Mouse (Mus musculus) induced T-regulatory cell, adult 2 months (primary cell): ENCODE results near the gene Mrpl33.

Source experiments
- DNase-seq: peaks from one replicate; pipeline ENCODE4 v3.0.0-alpha.2; 2012; ENCODE audit warnings: low read depth

Mrpl33 gene

DNA sequence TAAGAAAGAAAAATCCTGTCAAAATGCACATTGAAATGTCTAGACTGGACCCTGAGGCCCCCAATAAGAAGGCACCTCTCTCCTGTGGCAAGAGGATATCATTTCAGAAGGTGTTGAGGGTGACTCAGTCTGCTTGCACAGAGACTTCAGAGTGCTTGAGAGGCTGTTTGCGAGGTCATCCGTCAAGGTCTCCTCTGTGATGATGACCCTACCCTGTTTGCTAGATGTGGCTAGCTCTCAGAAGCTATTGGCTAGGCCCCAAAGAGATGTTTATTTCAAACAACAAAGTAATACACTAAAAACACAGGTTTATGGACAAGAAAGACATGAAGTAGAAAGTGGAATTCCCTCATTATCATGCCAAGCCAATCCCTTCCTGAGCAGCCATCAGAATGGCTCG lies 45.6 kb downstream of the Mrpl33 start:
- DNase-seq, result no peak

DNA sequence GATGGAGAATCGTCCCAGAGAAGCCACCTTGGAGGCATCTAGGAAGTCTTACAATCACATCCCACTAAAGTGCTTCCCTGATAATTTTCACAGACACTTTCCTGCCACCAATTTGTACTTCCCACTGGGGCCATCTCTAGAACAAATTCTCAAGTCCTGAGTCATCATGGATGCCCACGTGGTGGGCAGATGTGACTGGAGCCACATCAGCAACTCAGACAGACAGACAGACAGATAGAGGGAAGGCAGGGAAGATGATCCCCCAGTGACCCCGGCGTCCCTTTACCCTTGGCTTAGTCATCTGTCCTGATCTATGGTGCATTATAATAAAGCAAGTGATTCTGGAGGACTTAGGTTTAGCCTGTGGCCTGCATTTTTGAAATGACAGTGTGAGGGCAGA lies 47.5 kb downstream of the Mrpl33 start:
- DNase-seq, result no peak

DNA sequence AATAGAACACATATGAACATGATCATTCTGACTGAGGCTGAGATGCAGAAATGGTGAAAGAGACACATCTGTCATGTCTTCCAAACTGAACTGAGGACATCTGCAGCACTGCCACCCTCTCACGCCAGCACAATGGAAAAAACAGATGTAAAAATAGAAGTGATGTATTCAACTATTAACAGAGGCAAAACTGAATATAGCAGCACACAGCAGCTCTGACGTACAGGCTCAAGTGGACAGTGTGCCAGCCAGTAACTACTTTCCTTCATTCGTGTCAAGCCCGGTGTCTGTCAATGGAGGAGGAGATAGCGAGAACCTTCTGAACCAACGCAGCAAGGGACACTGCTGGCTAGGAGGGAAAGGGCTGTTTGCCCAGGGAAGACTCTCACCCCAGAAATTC lies 48.1 kb downstream of the Mrpl33 start:
- DNase-seq, result no peak

DNA sequence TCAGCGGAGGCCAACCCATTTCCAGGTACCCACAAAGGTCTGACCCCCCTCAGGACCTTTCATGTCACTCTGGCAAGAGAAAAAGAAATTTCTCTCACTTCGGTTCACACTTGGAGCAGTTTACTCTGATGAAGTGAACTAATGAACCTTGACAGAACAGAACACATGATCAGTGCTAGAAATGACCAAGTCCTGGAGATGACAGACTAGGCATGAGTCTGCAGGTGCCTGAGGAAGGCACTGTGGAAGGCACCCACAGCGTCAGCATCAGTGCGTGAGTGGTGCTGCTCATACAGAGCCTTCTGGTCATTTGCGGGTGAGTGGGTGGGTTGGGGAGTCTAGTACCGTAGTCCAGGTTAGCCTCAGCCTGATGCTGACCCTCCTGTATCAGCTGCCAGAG lies 49.1 kb downstream of the Mrpl33 start:
- no peak for DNase-seq

DNA sequence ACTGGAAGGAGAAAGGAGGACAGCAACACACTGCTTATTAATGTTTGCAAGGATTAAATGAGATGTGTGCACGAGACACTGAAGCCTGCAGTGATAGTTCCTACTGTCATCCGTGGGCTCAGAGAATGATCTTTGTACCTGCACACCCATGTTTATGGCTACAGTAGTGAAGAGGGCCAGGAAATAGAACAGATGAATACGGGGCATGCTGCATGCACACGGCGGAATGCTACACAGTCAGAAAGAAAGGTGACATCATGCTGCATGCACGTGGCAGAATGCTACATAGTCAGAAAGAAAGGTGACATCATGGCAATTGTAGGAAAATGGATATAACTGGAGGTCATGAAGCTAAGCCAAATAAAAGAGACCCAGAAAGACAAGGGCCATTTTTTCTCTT lies 49.8 kb downstream of the Mrpl33 start:
- no peak for DNase-seq

DNA sequence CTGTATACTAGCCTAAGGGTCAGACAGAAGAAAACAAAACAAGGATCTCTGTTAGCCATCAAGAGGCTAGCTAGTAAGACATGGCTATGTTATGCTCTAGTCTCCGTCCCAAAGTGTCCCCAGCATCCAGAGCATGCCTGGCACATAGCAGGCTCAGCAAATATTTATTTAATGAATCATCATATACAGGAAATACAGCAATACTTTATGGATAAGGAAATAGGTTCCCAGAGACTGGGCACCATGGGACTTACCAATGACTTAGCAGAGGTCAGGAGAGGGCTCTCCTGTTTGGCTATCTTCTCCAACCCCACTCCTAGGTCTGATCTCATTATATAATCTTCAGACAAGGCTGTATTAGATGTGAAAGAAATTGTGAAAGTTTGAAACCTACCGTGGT lies 50.6 kb downstream of the Mrpl33 start:
- DNase-seq, result no peak

DNA sequence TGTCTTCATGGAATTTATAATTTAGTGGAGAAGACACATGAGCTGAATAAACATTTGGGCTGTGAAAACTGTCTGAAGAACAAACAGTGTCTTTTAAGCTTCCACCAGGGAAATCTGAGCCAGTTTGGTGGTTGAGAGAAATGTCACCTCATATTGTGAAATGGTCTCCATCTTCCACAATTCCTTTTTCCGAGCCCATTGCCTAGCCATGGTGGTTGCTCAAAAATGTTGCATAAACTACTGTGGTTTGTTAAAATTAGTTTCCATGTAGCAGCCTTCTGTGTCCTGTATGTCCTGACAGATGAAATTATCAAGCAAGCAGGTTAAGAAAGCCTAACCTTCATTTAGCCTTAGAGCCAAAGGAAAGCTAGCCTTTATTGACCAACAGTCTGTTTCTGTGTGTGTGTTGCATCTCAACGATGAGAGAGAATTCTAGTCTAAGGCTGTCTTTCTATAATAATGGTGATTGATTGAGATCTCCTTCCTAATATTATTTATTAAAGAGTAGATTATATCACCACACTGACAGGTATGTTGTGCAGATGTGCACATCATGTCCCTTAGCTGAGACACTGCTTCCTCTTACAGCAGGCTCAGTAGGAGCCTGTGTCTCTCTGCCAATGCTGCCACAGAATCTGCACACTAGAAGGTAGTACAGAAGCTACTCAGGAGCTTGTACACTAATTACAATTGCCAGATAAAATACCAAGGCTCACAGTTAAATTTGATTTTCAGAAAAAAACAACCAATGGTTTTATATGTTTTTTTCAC lies 54.0 kb downstream of the Mrpl33 start:
- no peak for DNase-seq

DNA sequence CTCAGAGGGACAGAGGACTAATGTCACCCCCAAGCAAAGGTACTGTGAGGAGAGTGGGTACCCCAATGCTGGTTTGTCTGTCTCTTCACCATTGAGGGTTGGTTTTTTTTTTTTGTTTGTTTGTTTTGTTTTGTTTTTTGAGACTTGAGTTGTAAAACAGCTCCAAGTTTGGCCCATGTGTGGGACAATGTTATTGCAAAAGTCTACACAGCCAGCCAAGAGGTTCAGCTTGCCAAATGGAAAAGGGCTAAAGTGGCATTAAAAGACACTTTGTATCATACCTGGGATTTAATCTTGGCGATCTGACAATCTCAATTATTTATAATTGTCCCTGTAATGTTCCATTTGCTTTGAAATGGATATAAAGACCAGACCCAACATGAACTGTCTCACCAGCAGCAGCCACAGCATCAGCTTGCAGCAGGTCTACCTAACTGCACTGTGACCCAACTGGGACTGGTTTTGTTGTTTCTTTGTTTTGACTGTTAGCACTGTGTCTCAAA lies 59.0 kb downstream of the Mrpl33 start:
- no peak for DNase-seq

DNA sequence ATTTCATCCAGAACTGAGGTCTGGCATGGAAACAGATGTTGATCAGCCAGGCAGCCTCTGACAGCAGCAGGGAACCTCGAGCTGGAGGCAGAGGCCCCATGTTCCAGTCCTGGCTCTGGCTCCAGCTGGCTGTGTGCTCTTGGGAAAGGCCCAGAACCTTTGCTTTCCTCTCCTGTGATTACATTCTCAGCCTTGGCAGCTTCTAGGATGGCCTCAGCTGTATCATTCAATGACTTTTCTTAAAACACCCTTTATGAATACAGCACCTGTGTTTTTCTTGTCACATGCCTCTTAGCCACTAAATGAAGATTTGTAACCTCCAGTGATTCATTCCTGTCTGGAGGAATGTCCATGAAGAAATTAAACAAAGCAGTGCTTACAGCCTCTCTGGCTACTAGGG lies 69.4 kb downstream of the Mrpl33 start:
- DNase-seq, result no peak

DNA sequence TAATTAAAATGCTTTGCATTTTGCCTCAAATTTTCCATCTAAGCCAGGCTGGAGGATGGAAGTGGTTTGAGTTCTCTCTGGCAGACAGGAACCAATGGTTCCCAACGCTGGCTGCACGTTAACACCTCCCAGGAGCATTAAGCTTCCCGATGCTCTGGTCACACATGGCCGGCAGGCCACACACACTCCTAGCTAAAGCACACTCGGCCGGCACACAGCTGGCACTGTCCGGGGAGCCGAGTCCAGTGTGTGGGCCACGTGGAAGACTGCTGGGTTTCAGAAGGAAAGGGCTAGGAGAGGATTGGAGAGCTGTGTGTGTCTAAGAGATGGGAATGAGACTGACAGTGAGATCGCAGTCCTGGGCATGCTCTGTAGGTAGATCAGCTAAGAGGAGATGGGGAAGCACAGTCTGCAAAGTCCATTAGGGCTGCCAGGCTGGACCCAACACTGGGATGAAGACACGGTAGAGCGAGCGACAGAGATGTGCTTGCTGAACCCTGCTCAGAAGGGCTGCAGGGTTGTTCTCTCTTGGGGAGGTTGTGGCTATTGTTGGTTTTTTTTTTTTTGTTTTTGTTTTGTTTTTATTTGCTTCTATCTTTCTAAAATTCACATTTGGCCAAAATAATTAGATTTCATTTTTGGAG lies 71.7 kb downstream of the Mrpl33 start:
- DNase-seq, result no peak

DNA sequence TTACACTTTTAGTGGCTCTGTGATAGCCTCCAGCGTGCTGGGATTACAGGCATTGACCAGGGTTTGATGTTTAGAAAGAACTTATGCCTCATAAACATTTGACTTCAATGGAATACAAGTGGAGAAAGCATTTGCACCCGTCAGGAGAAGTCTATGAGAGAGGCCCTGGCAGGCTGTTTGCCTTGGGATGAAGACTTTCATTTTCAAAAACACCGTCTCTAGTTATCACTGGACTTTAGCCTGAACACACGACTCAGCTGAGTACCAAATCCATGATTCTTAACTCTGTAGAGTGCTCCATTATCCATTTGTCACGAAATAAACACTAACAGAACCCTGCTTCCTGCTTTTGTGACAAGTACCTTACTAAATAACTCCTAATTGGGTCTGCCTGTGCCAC lies 73.2 kb downstream of the Mrpl33 start:
- DNase-seq, result no peak

DNA sequence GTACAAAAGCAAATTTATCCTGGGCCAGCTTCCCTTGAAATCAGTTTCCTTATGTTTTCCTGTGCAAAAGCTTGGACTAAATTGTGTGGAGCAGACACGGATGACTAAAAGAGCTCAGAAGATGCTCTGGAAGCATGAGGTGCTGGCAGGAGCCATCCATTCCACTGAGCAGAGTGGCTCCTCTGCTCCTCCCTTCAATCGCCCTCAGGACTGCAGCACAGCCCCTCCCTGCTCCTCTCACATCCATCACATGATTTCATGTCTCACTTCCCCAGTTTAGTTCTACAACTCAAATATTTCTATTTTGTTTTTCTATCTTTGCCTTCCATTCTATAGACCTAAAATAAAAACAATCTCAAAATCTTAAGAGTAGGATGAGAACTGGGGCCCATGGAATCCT lies 74.4 kb downstream of the Mrpl33 start:
- DNase-seq, result no peak

DNA sequence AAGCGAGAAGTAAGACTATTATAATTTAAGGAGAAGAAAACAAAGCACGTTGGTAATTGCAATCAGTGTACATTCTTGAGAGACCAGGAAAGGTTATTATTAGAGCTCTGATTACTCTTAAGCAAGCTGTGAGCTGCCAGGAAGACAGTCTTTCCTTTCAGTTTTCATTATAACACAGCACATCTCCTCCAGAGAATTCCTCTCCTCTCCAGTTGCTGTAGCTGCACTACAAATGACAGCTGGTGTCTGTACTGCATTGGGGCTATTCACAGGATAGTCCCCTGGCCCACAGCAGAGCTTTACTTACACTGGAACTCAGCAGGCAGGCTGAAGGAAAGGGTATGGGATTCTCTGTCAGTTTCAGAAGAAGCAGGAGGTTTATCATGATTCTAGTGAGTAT lies 76.7 kb downstream of the Mrpl33 start:
- DNase-seq, result no peak

DNA sequence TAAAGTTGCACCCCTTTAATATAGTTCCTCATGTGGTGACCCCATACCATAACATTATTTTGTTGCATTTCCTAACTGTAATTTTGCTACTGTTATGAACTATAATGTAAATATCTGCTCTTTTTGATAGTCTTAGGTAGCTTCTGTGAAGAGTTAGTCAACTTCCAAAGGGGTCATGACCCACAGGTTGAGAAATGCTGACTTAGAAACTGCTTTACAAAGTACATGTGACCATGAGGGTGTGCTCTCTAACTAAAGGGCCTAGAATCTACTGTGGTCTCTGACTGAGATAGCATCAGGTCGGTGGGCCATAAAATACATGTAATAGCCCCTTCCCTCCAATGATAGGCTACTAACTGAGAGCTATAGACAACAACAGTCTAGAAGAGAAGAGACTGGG lies 81.3 kb downstream of the Mrpl33 start:
- DNase-seq, result no peak

DNA sequence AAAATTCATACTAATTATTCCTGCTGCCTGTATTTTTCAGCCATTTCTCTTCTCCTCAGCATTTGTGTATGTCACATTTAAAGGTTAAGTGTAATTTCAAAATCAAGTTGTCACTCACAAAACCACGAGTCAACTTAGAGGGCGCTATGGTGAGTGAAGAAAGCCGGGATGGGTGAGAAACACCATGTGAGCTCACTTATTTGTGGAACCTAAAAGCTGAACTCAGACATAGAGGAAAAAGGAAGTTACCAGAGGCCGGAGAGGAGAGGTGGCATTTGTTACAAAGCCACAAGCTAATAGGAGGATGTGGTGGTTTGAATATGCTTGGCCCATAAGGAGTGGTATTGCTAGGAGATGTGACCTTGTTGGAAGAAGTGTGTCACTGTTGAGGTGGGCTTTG lies 83.4 kb downstream of the Mrpl33 start:
- DNase-seq, result no peak

DNA sequence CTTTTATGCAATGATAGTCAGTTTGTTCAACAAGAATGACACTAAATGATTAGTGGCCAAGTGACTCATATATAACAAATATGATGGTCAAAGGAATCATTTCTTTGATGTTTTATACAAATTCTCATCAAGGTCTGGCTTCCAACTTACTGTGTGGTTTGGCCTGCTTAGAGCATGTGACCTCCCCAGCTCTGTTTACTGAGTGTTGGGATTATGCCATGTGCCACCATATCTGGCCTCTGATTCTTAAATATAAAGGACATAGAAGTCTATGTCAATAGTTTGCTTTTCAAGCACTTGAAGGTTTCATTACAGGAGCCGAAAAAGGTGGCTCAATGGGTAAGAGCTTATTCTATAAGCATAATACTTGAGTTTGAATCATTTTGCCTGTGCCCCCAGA lies 85.6 kb downstream of the Mrpl33 start:
- no peak for DNase-seq

DNA sequence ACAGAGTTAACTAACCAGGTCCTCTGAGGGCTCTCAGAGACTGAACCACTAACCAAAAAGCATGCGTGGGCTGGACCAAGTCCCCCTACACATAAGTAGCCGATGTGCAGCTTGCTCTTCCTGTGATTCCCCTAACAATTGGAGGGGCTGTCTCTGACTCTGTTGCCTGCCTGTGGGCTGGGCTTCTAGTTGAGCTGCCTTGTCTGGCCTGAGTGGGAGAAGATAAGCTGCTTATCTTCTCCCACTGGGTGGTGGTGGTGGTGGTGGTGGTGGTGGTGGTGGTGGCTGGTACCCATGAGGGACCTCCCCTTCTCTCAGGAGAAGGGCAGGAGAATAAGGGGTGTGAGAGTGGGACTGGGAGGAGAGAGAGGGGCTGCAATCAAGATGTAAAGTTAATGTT lies 89.3 kb downstream of the Mrpl33 start:
- no peak for DNase-seq

DNA sequence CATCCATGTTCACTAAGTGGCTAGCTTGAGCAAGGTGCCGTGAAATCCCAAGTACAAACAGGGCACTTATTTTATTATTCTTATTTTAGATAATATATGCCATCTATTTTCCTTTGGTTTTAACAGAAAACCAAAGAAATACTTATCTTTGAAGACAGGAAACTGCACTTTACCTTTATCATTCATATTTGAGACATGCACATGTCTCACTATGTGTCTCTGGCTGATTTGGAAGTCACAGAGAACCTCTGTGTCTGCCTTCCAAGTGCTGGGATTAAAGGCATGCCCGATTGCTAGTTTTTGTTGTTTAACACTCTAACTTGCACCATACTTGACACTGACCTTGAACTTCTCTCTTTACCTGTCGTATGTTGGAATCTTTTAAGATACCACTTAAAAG lies 91.2 kb downstream of the Mrpl33 start:
- DNase-seq, result no peak

DNA sequence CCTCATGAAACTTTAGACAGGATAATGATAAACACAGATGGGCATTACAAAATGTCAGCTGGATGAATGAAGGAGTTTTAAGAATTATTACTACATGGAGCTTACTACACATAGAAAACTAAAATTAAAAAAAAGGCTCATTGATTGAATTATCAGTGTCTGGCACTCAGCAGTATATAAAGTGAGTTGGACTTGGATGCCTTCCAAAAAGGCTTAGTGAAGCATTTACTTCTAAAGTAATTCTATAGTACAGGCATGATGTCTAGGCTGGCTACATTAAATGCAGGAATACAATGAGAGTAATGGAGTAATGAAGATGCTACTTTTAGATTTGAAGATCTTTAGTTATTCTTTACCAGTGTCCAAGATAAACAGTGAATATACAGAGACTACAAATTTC lies 96.5 kb downstream of the Mrpl33 start:
- no peak for DNase-seq

DNA sequence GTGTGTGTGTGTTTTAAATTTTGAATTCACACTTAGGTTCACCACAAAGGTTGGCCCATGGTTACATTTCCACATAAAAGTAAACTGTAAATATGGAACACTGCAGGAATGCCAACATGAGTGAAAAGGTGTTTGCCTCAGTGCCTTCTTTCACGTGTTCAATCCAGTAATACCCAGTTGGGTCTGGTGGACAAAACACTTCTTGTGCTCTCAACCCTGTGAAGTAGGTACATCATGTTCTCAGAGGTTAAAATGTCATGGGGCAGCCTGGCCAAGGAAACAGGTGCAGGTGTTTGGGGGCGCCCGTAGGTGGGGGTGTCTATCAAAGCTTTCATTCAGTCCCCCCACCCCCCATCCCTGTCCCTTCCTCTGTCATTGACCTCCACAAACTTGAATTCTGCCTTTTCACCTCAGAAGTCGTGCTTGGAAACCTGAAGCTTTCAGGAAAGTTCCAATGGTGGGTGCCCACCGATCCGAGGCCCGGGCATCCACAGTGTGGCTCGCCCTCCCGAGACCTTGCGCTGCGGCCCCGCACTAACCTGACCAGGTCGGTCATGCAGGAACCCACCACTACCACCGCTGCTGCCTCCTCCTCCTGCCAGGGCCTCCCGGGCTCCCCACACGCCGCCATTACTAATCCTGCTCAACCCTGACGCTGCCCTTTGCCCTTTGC lies 100.4 kb downstream of the Mrpl33 start, which contains the start of gene Rbks:
TSS of gene Rbks (minus strand) at position 657 of the 673 bp plus-strand sequence.
- DNase-seq, result no peak

DNA sequence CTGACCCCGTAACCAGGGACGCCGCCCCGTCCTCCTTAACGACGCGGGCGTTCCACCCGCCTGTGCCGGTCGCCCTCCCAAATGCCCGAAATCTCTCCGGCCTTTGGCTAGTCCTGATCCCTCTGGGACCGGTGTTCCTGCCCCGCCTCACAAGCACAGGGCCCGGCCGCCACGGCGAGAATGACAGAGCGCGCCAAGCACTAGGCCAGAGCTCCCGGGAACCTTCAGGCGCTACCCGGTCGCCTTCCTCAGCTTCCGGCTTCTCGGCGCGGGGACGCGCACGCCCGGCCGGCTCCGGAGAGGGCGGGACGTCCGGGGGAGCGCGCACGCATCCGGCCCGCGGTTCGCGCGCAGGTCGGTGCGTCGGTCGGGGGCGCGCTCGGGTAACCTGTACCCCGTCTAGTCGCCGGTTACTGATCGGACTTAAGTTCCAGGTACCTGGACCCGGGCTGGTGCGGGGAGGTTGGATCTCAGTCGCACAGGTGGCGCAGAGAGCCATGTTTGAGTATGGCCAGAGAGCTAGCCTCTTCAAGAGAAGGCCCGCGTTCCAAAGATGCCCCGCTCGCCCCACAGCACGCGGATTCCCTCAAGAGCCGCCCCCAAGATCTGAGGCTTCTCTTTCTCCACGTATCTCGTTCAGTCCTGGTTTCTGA lies 101.0 kb downstream of the Mrpl33 start, which contains the start of gene Babam2:
TSS of gene Babam2 (plus strand) at position 41 of the 653 bp plus-strand sequence.
- peak; percentile 95 for DNase-seq

DNA sequence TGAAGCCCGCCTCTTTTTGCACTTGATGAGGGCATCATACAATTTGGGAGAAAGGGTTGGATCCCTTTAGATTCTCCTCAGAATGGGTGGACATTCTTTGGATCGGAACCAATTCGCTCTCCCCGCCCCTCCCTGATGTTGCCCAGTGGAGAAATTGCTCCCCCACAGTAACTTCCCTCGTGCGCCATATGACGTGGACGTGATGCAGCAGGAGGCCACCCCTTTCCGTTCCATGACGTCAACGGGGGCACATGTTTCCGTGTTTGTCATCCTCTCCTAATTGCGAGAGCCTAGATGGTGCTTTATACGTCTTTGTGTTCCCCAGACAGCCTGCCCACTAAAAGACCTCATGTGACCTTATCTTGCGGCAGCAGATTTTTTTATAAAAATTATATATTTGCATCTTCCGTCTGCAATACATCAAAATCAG lies 101.6 kb downstream of the Mrpl33 start:
- DNase-seq, result peak; percentile 100
